In the genomic region with DNA sequence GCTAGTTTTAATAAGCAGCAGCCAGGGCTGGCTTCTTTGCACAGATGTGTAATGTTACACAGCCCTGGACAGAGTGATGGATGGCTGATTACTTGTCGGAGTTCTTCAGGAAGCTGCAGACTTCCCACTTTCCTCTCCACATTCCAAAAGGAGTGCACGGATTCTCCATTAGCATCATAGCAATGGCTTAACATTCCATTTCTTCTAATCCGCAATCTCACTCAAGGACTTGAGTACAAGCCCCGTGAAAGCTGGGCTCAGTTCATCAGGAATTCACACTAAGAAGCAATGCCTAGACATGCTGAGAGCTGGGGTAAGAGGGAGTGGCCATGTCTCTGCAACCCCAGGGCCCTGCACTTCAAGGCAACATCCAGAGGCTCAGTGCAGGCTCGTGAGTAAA, we compare ENCODE assay signal across 20 mouse cellular contexts.
DNase-seq lines count a peak whose midpoint lies in the region; ATAC-seq and TF ChIP-seq lines count a peak whose summit lies in the region.
"Had no signal": no experiment of that assay in that cellular context is flagged by ENCODE, and none has a peak within 500 bp of the region (broad histone marks: within the 10 kb centered on the region; RNA-seq: fewer than 3 reads in every experiment).

No protein-coding gene starts in this region.

- no peaks in the 10 kb centered on the region for H3K36me3 ChIP-seq in heart, embryonic 11.5 days (ENCODE audit: control insufficient read depth, insufficient read depth, low read length)
- H3K36me3 ChIP-seq in kidney, postnatal 0 days (ENCODE audit: insufficient read depth, low read length), result no peaks in the 10 kb centered on the region

- H3K27ac ChIP-seq in heart, embryonic 11.5 days (ENCODE audit: low read depth, low read length), result no peak overlapping the region
- H3K27ac ChIP-seq in kidney, postnatal 0 days, result no peak overlapping the region
- H3K27ac ChIP-seq: liver, embryonic 14.5 days had no signal

- peak overlapping the region; percentile 32; the same call in 1 of the 2 replicates for H3K4me2 ChIP-seq in heart, embryonic 11.5 days
- H3K4me2 ChIP-seq in kidney, postnatal 0 days (ENCODE audit: low read length), result no peak overlapping the region

- H3K4me1 ChIP-seq in heart, embryonic 11.5 days (ENCODE audit: control insufficient read depth, insufficient read depth, low read length), result no peaks in the 10 kb centered on the region
- no peaks in the 10 kb centered on the region for H3K4me1 ChIP-seq in kidney, postnatal 0 days (replicated peaks; ENCODE audit: insufficient read depth, low read length)

- no peak for ATAC-seq in heart, embryonic 11.5 days (replicated peaks; ENCODE audit: insufficient number of reproducible peaks, low FRiP score, low TSS enrichment)
- ATAC-seq in kidney, postnatal 0 days (replicated peaks; ENCODE audit: low FRiP score, low read depth), result no peak
- ATAC-seq: forebrain, embryonic 16.5 days had no signal

- DNase-seq in heart, adult 8-10 months (ENCODE audit: low spot score), result no peak
- peak; percentile 56 for DNase-seq in kidney, postnatal 0 days (ENCODE audit: low spot score)
- DNase-seq in kidney, postnatal 14 days, result no peak
- DNase-seq in embryo, embryonic 10 days (ENCODE audit: low spot score), result peak; percentile 62
- peak; percentile 40 for DNase-seq in forelimb bud, embryonic 11.5 days (ENCODE audit: low read depth, low spot score)
- DNase-seq in frontal cortex, adult 2 months (ENCODE audit: extremely low spot score in 1 of 2, low spot score in 1 of 2), result no peak
- DNase-seq in MN1 (ENCODE audit: low spot score), result no peak
- DNase-seq: cerebellum, adult 11 months; cerebellum, postnatal 36 days; gastrocnemius, postnatal 25 days; heart, postnatal 36 days; kidney, postnatal 36 days; lung, postnatal 14 days; thymus, postnatal 36 days had no signal

- WGBS in heart, embryonic 11.5 days (ENCODE audit: insufficient replicate concordance), result 8% methylated on average over 5 of the region's 5 CpGs
- 11% methylated on average over 5 of the region's 5 CpGs for WGBS in kidney, postnatal 0 days

- H3K4me3 ChIP-seq in heart, embryonic 11.5 days (ENCODE audit: low read depth, low read length), result no peak overlapping the region
- H3K4me3 ChIP-seq in kidney, postnatal 0 days (replicated peaks; ENCODE audit: low read depth, low read length), result no peak overlapping the region
- H3K4me3 ChIP-seq: erythroblast, embryonic 14.5 days; myocyte had no signal

- H3K9ac ChIP-seq in heart, embryonic 11.5 days (ENCODE audit: low read depth, low read length), result peak overlapping the region; percentile 39; the same call in 1 of the 2 replicates
- no peak overlapping the region for H3K9ac ChIP-seq in kidney, postnatal 0 days (ENCODE audit: low read depth, low read length)
- H3K9ac ChIP-seq: liver, embryonic 14.5 days had no signal

- TF ChIP-seq CTCF in kidney, postnatal 0 days (IDR thresholded peaks at IDR 0.05; ENCODE audit: low read depth), result no peak

- no peaks in the 10 kb centered on the region for H3K9me3 ChIP-seq in heart, embryonic 11.5 days (replicated peaks; ENCODE audit: control insufficient read depth, low read length)
- no peaks in the 10 kb centered on the region for H3K9me3 ChIP-seq in kidney, postnatal 0 days (replicated peaks; ENCODE audit: low read length)

- H3K27me3 ChIP-seq in heart, embryonic 11.5 days (ENCODE audit: control insufficient read depth, insufficient read depth, low read length), result no peaks in the 10 kb centered on the region
- H3K27me3 ChIP-seq in kidney, postnatal 0 days (ENCODE audit: insufficient read depth, low read length), result no peaks in the 10 kb centered on the region
- H3K27me3 ChIP-seq: CH12.LX had no signal

Comparison
In these comparisons a context has a peak if more than half of its experiments do, and no peak if none do; other contexts are left out.
1. DNase-seq: peak in kidney, postnatal 0 days (single experiment), embryo, embryonic 10 days (single experiment) and forelimb bud, embryonic 11.5 days (single experiment); none in heart, adult 8-10 months (single experiment), kidney, postnatal 14 days (single experiment), frontal cortex, adult 2 months (0 of 2) and MN1 (single experiment).